Mouse (Mus musculus) CH12.LX (cell line): Measurements from ENCODE around the gene Dcps. TPM values are rescaled to one million over a fixed set of nuclear protein-coding genes. Genes with fewer than 3 reads are reported as not detected.

Experiments
- DNase-seq: peaks from one replicate; pipeline ENCODE4 v3.0.0-alpha.2; 2013; ENCODE audit errors: extremely low read depth
- H3K27ac ChIP-seq: 2 replicates; pipeline ENCODE4 v1.5.1; 2012; ENCODE audit warnings: low read depth, mild to moderate bottlenecking, control low read depth, moderate library complexity; ENCODE audit not compliant: insufficient read depth
- H3K27me3 ChIP-seq: replicated peaks from 2 replicates; pipeline ENCODE3; 2012; ENCODE audit warnings: inconsistent platforms
- H3K36me3 ChIP-seq, 2 experiments: replicated peaks in 1 of 2; 2 replicates each; pipeline versions ENCODE3 to v1.6.1; 2012; ENCODE audit warnings: inconsistent platforms in 1 of 2, low read length in 1 of 2, mild to moderate bottlenecking in 1 of 2, mixed read lengths in 1 of 2, moderate library complexity in 1 of 2; ENCODE audit not compliant: control insufficient read depth in 1 of 2, insufficient read depth in 1 of 2
- H3K4me1 ChIP-seq, 2 experiments: 2 replicates each; pipeline ENCODE4 v1.6.1; 2012; ENCODE audit warnings: inconsistent platforms in 1 of 2, moderate library complexity in 1 of 2; ENCODE audit not compliant: insufficient read depth in 2 of 2, control insufficient read depth in 1 of 2
- H3K4me2 ChIP-seq: 2 replicates; pipeline ENCODE4 v1.6.1; 2012; ENCODE audit warnings: low read depth, mild to moderate bottlenecking, control low read depth; ENCODE audit not compliant: poor library complexity, insufficient read depth, severe bottlenecking
- H3K4me3 ChIP-seq, 3 experiments: fragments of 150-350 bp in 1 of 3; sonication (generic) in 1 of 3; replicated peaks in 1 of 3; 2 replicates each; pipeline versions ENCODE3 to v1.5.1; 2011 to 2012; ENCODE audit warnings: low read depth in 2 of 3, low read length in 2 of 3, mild to moderate bottlenecking in 2 of 3, moderate library complexity in 2 of 3, control low read depth in 1 of 3, improper control_type of control experiment in 1 of 3, inconsistent platforms in 1 of 3, mixed read lengths in 1 of 3; ENCODE audit not compliant: poor library complexity in 1 of 3
- H3K79me2 ChIP-seq: replicated peaks from 2 replicates; pipeline ENCODE4 v1.6.1; 2012; ENCODE audit warnings: mild to moderate bottlenecking, moderate library complexity; ENCODE audit not compliant: control insufficient read depth, poor library complexity, insufficient read depth, severe bottlenecking; ENCODE audit errors: extremely low read depth
- H3K9ac ChIP-seq: 2 replicates; pipeline ENCODE4 v1.6.1; 2012; ENCODE audit warnings: low read depth, mild to moderate bottlenecking, control low read depth, moderate library complexity; ENCODE audit not compliant: insufficient read depth
- H3K9me3 ChIP-seq: replicated peaks from 2 replicates; pipeline ENCODE3; 2012; ENCODE audit warnings: low read length, inconsistent platforms, mixed read lengths
- BHLHE40 ChIP-seq: IDR thresholded peaks from 2 replicates; pipeline ENCODE4 v1.6.1; 2011; ENCODE audit warnings: mild to moderate bottlenecking, low read depth, low read length, improper control_type of control experiment
- CHD2 ChIP-seq: IDR thresholded peaks from 2 replicates; pipeline ENCODE4 v1.6.1; 2011; ENCODE audit warnings: low read length, improper control_type of control experiment
- CTCF ChIP-seq, 2 experiments: IDR thresholded peaks in 1 of 2; conservative IDR thresholded peaks in 1 of 2; 2 replicates each; pipeline ENCODE4 v1.5.1; 2011 to 2012; ENCODE audit warnings: low read depth in 2 of 2, low read length in 2 of 2, improper control_type of control experiment in 1 of 2, inconsistent platforms in 1 of 2, mild to moderate bottlenecking in 1 of 2, moderate library complexity in 1 of 2
- E2F4 ChIP-seq: IDR thresholded peaks from 2 replicates; pipeline ENCODE4 v1.6.1; 2011; ENCODE audit warnings: low read depth, low read length, improper control_type of control experiment; ENCODE audit not compliant: insufficient replicate concordance
- ELF1 ChIP-seq: IDR thresholded peaks from 2 replicates; pipeline ENCODE4 v1.6.1; 2014; ENCODE audit warnings: low read depth, mild to moderate bottlenecking, inconsistent platforms, low read length, improper control_type of control experiment
- ETS1 ChIP-seq: conservative IDR thresholded peaks from 2 replicates; pipeline ENCODE4 v1.6.1; 2012; ENCODE audit warnings: low read depth, mild to moderate bottlenecking, inconsistent platforms, low read length, improper control_type of control experiment, moderate library complexity
- IRF4 ChIP-seq: IDR thresholded peaks from 2 replicates; pipeline ENCODE4 v1.6.1; 2014; ENCODE audit warnings: low read depth, mild to moderate bottlenecking, inconsistent platforms, low read length, improper control_type of control experiment
- JUN ChIP-seq: IDR thresholded peaks from 2 replicates; pipeline ENCODE4 v1.6.1; 2011; ENCODE audit warnings: low read depth, mild to moderate bottlenecking, low read length, improper control_type of control experiment, moderate library complexity; ENCODE audit not compliant: insufficient read depth
- KAT2A ChIP-seq: IDR thresholded peaks from 2 replicates; pipeline ENCODE4 v1.6.1; 2012; ENCODE audit warnings: low read length, improper control_type of control experiment, inconsistent platforms; ENCODE audit not compliant: insufficient replicate concordance
- NRF1 ChIP-seq: IDR thresholded peaks from 2 replicates; pipeline ENCODE4 v1.6.1; 2014; ENCODE audit warnings: low read depth, mild to moderate bottlenecking, inconsistent platforms, low read length, improper control_type of control experiment, moderate library complexity
- POLR2A ChIP-seq: IDR thresholded peaks from 2 replicates; pipeline ENCODE4 v1.6.1; 2011; ENCODE audit warnings: low read depth, mild to moderate bottlenecking, improper control_type of control experiment, low read length
- RAD21 ChIP-seq: IDR thresholded peaks from 2 replicates; pipeline ENCODE4 v1.6.1; 2011; ENCODE audit warnings: low read depth, mild to moderate bottlenecking, low read length, improper control_type of control experiment, moderate library complexity
- SMC3 ChIP-seq: IDR thresholded peaks from 2 replicates; pipeline ENCODE4 v1.6.1; 2011; ENCODE audit warnings: low read depth, low read length, improper control_type of control experiment
- USF1 ChIP-seq: IDR thresholded peaks from 2 replicates; pipeline ENCODE4 v1.6.1; 2014; ENCODE audit warnings: low read depth, mild to moderate bottlenecking, inconsistent platforms, low read length, improper control_type of control experiment
- USF2 ChIP-seq: conservative IDR thresholded peaks from 2 replicates; pipeline ENCODE4 v1.6.1; 2011; ENCODE audit warnings: low read depth, low read length, improper control_type of control experiment
- ZC3H11A ChIP-seq: IDR thresholded peaks from 2 replicates; pipeline ENCODE4 v1.6.1; 2012; ENCODE audit warnings: low read depth, mild to moderate bottlenecking, inconsistent platforms, low read length, improper control_type of control experiment
- ZKSCAN1 ChIP-seq: IDR thresholded peaks from 2 replicates; pipeline ENCODE4 v1.6.1; 2012; ENCODE audit warnings: low read depth, inconsistent platforms, low read length, improper control_type of control experiment, borderline replicate concordance
- dilution Hi-C: fragments of 300-500 bp; cut with MboI; formaldehyde crosslinking; loops from 2 replicates; pipeline ENCODE4 v1.14.3; 2020; ENCODE audit warnings: low sequenced_read_pairs; ENCODE audit not compliant: extremely low pct_unique_long_range_greater_than_20kb, extremely low pct_ligation_motif_present
- in situ Hi-C: fragments of 300-500 bp; cut with MboI; formaldehyde crosslinking; loops from 3 replicates; pipeline ENCODE4 v1.14.3; 2019; ENCODE audit warnings: low sequenced_read_pairs, low pct_ligation_motif_present, low pct_unique_long_range_greater_than_20kb, mixed read lengths
- polyA plus RNA-seq: library from polyadenylated mRNA; unstranded; fragments of >175 nt; gene quantifications from 2 replicates; pipeline ENCODE4 v1.2.1, GENCODE M21; 2012; ENCODE audit warnings: low read depth; ENCODE audit not compliant: insufficient read length
- total RNA-seq, 2 experiments: library from RNA; depleted of rRNA; stranded (reverse); fragments of 300-350 nt in 1 of 2; fragments of >200 nt in 1 of 2; gene quantifications; 2 replicates each; pipeline ENCODE4 v1.2.3; 2012 to 2014

Dcps gene
- total and polyA plus RNA-seq, 3 experiments: 64.3 to 113 (median 94.3) TPM

- H3K4me1 ChIP-seq: peaks cover 3 to 33% of the 10 kb centered on the region in 2 experiments; a peak in 2 of 4 replicates
- DNase-seq: no peak
- dilution Hi-C loops (no loop called here), in situ Hi-C loops (no loop called here)
- no peak for TF ChIP-seq POLR2A
- no peak for TF ChIP-seq ETS1
- TF ChIP-seq RAD21: no peak
- TF ChIP-seq ZKSCAN1: no peak
- no peak for TF ChIP-seq CHD2
- no peak for TF ChIP-seq USF1
- TF ChIP-seq CTCF (conservative IDR thresholded peaks at IDR 0.05 in 1 of 2, IDR thresholded peaks at IDR 0.05 in 1 of 2; ENCODE audit: low read depth in 2 of 2, low read length in 2 of 2): no peak
- TF ChIP-seq KAT2A: no peak
- TF ChIP-seq JUN: no peak
- TF ChIP-seq ZC3H11A: no peak
- no peak for TF ChIP-seq NRF1
- TF ChIP-seq USF2: no peak
- no peak overlapping the region for H3K9ac ChIP-seq
- H3K4me2 ChIP-seq: no peak overlapping the region
- no peaks in the 10 kb centered on the region for H3K9me3 ChIP-seq
- no peak overlapping the region for H3K27ac ChIP-seq
- H3K36me3 ChIP-seq: peaks cover 47 to 100% of the 10 kb centered on the region in 2 experiments
- no peaks in the 10 kb centered on the region for H3K27me3 ChIP-seq
- H3K79me2 ChIP-seq: no peaks in the 10 kb centered on the region
- H3K4me3 ChIP-seq: no peak overlapping the region
These were observed 48.3 kb downstream of the Dcps start for GRCm38 (mm10) chr9:35127561-35127960.

GRCm38 (mm10) chr9:35127147-35127546 is 48.7 kb downstream of the Dcps start:
- Histone ChIP-seq H3K4me2 (no peak overlapping the region), H3K9me3 (no peaks in the 10 kb centered on the region), H3K36me3 (peaks cover 49 to 100% of the 10 kb centered on the region in 2 experiments), H3K27me3 (no peaks in the 10 kb centered on the region), H3K79me2 (no peaks in the 10 kb centered on the region), H3K27ac (no peak overlapping the region), H3K9ac (no peak overlapping the region), H3K4me1 (peaks cover 3 to 33% of the 10 kb centered on the region in 2 experiments; a peak in 2 of 4 replicates), H3K4me3 (no peak overlapping the region)
- in situ Hi-C loops: no loop called here
- DNase-seq: no peak
- dilution Hi-C loops: no loop called here
- TF ChIP-seq JUN (no peak), ZC3H11A (no peak), BHLHE40 (no peak)

GRCm38 (mm10) chr9:35124678-35124955 is 51.2 kb downstream of the Dcps start:
- no peak overlapping the region for H3K9ac ChIP-seq
- no peak for DNase-seq
- no peak overlapping the region for H3K4me3 ChIP-seq

More at GRCm38 (mm10) chr9:35124678-35124955, 51.2 kb downstream of the Dcps start:
- no peak for TF ChIP-seq E2F4
- TF ChIP-seq SMC3: no peak
- no peak for TF ChIP-seq IRF4
- no peak for TF ChIP-seq ELF1
- dilution Hi-C loops (no loop called here), in situ Hi-C loops (no loop called here)
- Histone ChIP-seq H3K27me3 (no peaks in the 10 kb centered on the region), H3K4me1 (peaks cover 3 to 33% of the 10 kb centered on the region in 2 experiments; a peak in 2 of 4 replicates), H3K27ac (no peak overlapping the region), H3K36me3 (peaks cover 46 to 91% of the 10 kb centered on the region in 2 experiments), H3K4me2 (no peak overlapping the region), H3K9me3 (no peaks in the 10 kb centered on the region), H3K79me2 (no peaks in the 10 kb centered on the region)
